Mouse (Mus musculus): ENCODE data around the gene Pde10a. TPM values are rescaled to one million over a fixed set of nuclear protein-coding genes. Genes with fewer than 3 reads are reported as not detected.

Pde10a gene
- 0.50 and 0.55 TPM in 2 replicates for polyA plus RNA-seq (2012; rRNA removed)

GRCm38 (mm10) chr17:8525225-8525721 is at the start of gene Pde10a:
TSS of gene Pde10a (plus strand) at chr17:8525372.

GRCm38 (mm10) chr17:8566850-8567249 is 41.7 kb downstream of the Pde10a start, which contains the start of gene Gm17087:
TSS of gene Gm17087 (minus strand) at chr17:8566950.

GRCm38 (mm10) chr17:8988119-8988807 is 463.1 kb downstream of the Pde10a start, which contains the start of gene 1700010I14Rik:
TSS of gene 1700010I14Rik (plus strand) at chr17:8988333.

Other genes starting within 250 kb of the Pde10a start
- 47.4 and 54.1 TPM in 2 replicates for gene Mpc1, start 242.5 kb upstream of the Pde10a start, polyA plus RNA-seq (2012; rRNA removed)
- 45.4 and 50.0 TPM in 2 replicates for gene Sft2d1, start 214.3 kb upstream of the Pde10a start, polyA plus RNA-seq (2012; rRNA removed)
- 0.03 and 0.06 TPM in 2 replicates for gene Prr18, start 187.9 kb upstream of the Pde10a start, polyA plus RNA-seq (2012; rRNA removed)
- 0.03 and 0.07 TPM in 2 replicates for gene T2, start 169.4 kb upstream of the Pde10a start, polyA plus RNA-seq (2012; rRNA removed)
- gene T, start 90.9 kb upstream of the Pde10a start, polyA plus RNA-seq (2012; rRNA removed), result 0.02 TPM in 1 of 2 replicates, not detected in the other
- not detected in 2 replicates for gene Gm17087, start 41.6 kb downstream of the Pde10a start, polyA plus RNA-seq (2012; rRNA removed)